Mouse (Mus musculus): ENCODE data around the gene Fbxl17.

Gene Fbxl17

DNA sequence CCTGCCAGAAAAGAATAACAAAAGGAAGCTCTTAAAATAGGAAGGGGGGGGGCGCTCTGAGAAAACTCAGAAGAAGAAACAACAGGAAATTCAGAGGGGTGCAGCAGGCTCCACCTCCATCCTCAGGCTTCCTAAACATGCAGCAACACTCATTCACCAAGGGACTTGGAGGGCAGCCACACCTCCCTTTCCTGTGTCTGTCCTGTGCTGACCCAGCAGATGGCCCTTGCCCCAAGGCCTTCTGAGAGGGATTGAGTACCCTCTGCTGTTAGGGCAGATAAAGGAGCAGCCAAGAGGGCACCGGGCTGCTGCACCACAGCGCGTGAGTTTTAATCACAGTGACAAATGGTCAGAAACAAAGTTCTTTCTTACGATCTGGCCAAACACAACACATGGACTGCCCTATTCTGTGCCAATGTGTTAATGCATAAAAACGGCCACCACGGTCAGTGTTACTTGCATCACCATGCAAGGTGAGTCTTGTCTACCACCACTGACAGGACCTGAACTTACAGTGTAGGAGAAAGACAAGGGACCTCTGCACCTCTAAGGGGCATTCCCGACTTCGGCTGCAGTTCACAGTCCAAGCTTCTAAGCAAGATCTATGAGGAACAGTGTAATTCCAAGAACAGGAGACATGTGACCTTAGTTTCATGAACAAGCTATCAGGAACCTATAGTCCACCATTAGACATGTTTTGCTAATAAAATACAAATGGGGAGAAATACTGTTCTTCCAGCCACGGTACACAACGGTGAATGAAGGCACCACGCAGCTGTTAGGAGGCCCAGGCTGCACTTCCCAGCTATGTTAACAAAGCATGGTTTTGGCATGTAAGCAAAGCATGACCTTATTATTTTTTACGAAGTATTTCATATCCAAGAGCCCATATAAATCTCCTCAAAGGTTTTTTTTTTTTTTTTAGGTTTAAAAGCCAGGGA, 96.8 kb downstream of the Fbxl17 start:
- DNase-seq = peak; percentile 70 to 73

DNA sequence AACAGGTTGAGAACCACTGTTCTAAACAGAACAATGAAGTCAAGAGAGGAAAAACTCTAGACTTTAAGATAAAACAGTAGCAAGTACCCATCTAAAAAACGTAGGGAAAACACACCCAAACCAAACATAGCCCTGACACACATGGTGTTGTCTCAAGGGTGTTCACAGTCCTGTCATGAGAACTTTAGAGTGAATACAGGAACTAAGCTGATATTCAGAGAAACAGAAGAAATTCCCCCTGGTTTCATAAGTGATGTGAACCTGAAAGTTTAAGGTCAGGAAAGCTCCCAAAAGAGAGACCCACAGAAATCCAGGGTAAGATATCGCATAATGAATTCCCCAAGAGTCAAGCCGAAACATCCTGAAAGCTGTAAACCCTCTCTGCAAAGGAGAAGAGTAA, 97.6 kb downstream of the Fbxl17 start:
- no peak for DNase-seq

DNA sequence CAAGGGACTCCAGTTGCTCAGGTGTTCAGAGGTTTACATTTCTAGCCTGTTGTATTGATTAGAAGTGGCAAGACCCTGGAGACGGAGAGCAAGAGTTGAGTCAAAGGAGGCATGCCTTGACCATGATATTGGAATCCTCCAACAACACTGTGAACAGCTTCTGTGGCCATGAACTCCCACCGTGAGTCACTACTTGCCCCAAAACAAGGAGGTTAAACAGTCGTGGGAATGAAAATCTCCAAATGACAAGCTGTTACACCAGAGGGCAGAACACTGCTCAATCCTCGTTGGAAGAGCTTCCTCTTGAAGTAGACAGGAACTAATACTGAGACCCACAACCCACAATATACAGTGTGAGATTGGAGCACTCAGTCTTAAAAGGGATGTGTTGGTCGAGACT, 99.2 kb downstream of the Fbxl17 start:
- DNase-seq = no peak

DNA sequence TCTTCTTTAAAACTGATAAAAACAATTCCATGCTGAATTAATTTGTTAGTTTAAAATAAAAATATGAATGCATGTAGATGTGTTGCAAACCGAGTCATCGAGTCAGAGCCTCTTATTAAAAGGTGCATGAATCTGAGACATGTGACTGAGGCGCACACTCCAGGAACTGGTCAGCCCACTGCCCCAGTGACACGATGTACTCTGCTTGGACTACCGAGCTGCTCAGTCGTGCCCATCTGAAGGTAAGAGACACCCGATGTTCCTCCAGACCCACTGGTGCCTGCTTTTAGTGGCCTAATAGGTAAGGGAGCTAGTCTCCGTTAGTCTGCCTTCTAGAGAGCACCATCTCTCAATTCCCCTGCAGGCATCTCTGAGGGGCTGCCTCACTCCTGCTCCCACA, 100.0 kb downstream of the Fbxl17 start:
- no peak for DNase-seq

DNA sequence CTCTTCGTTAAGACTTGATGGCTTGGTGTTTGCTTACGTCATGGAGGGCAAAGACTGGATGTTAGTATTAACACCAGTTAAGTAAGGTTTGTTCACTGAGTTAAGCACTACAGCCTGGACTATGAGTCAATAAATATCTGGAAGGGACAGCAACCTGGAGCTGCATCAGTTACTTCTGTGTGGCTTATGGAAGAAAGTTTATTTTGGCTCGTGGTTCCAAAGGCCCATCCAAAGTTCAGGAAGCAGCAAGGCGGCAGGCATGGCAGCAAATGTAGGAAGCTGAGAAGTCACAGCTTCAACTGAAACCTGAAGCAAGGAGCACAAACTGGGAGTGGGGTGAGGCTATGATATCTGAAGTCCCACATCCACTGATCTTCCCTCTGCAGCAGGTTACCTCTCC, 108.3 kb downstream of the Fbxl17 start:
- peak; percentile 48 to 52 for DNase-seq

- no peak for DNase-seq
Observed at GRCm38 (mm10) chr17:63390951-63391350, 108.9 kb downstream of the Fbxl17 start.

GRCm38 (mm10) chr17:63370977-63371376, 128.8 kb downstream of the Fbxl17 start:
- DNase-seq = no peak

DNA sequence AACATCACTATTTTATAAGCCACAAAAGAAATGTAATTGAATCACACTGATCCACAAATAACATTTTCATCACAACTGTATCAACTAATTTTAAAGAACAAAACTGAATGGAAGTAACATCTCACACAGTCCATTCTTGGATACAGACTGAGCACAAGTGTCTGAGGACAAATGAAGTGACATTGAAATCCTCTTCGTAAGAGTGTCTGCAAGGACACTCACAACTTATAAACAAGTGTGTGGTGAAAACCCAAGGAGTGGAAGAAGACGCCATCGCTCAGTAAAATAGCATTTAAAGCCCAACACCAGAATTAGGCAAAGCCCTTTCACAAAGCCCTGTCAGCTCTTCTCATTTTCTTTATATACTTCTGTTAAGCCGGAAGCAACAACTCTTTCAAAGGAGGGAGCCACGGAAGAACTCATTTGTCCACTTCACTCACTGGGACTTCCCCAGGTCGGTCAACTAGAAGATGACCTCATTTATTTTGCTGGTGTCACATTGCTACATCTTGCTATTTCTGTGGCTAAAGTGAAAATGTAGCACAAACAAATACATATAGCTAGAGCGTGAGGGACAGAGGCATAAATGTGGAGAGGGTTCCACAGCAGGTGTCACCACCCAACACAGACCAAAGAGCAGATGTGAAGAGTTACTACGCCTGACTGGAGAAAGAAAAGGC, 130.0 kb downstream of the Fbxl17 start:
- DNase-seq = no peak

DNA sequence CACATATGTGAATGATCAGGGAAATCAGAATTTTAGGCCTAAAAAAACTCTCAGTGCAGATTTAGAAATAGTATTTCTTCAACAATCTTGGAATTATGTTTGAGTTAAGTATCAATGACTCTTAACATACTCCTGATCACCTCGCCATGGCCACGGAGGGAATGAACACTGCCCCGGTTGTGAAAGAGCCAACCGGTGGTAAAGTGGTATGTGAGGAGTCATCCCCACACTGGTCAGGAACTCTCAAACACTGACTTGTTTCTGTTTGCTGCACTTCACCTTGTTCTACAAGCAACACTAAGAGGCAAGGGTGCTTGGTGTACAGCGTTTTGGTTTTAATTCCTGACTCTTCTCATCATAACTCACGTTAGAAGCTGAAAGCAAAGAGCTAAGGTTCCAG, 132.3 kb downstream of the Fbxl17 start:
- no peak for DNase-seq

DNA sequence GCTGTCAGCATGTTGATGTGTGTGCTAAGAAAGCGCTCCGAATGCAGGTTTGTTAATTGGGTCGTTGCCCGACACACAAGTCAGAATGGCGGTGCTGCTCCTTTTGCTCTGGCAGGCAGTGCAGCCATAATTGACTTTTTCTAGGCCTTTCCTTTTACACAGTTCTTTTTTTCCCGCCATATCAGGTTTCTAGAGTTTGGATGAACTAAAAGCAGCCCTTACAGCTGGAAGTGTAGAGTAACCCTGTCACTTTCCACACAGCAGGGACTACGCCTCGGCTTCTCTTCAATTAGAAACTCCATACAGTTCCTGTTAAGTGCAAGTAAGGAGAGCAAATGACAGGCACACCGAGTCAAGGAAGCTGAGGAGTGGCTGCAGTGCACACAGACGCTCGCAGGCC, 133.8 kb downstream of the Fbxl17 start:
- DNase-seq = no peak

- DNase-seq = no peak
Observed at GRCm38 (mm10) chr17:63364605-63365004, 135.2 kb downstream of the Fbxl17 start.

DNA sequence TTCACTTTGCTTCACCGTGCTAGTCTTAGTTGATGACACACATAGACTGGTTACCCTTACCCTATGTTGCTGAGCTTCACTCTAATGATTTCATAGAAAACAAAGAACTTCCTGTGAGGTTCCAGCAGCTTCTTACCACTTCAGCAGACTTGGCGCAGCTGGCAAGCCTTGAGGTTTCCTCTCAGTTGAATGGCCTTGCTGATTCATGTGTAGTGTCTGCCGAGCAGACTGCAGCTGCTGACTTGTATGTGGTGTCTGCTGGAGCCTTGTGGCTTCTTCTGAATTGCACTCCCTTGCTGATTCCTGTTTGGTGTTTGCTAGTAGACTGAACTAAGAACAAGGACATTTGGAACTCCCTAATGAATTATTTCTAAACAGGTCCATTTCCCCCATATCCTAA, 137.6 kb downstream of the Fbxl17 start:
- DNase-seq = no peak

GRCm38 (mm10) chr17:63361679-63362078, 138.1 kb downstream of the Fbxl17 start:
- DNase-seq = no peak

- no peak for DNase-seq
Observed at GRCm38 (mm10) chr17:63358837-63359236, 141.0 kb downstream of the Fbxl17 start.

DNA sequence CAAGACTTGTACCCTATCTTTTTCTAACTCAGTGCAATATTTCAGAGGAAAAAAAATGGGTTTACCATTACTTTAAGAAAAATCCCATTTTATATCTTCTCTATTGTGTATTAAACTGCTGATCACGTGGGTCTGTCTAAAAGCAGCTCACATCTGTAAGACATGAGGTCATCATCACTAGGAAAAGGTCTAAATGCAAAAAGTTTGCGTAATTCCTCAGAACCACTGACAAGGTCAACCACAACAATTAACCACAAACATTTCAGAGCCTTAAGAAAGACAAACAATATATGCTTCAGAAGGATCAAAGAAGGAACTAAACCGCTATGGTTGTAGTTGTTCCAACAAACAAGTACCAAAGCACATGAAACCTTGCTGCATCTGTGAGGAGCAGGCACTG, 143.6 kb downstream of the Fbxl17 start:
- DNase-seq = no peak

- no peak for DNase-seq
Observed at GRCm38 (mm10) chr17:63352634-63353195, 147.1 kb downstream of the Fbxl17 start.

DNA sequence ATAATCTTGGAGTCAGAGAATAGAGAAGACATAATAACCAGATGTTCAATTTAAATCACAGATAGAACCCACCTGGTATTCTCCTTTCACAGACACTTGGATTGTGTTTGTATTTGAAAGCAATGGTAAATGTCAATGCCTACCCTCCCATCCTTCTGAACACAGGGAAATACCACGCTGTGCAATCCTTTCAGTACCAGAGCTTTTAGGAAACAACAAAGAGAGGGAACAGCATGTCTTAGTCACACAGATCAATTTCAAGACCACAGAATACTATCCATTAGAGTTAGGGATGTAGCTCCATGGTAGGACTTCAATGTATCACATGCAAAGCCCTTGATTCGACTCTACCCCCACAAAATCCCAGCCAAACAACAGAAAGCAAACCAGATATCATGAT, 148.1 kb downstream of the Fbxl17 start:
- DNase-seq = no peak

DNA sequence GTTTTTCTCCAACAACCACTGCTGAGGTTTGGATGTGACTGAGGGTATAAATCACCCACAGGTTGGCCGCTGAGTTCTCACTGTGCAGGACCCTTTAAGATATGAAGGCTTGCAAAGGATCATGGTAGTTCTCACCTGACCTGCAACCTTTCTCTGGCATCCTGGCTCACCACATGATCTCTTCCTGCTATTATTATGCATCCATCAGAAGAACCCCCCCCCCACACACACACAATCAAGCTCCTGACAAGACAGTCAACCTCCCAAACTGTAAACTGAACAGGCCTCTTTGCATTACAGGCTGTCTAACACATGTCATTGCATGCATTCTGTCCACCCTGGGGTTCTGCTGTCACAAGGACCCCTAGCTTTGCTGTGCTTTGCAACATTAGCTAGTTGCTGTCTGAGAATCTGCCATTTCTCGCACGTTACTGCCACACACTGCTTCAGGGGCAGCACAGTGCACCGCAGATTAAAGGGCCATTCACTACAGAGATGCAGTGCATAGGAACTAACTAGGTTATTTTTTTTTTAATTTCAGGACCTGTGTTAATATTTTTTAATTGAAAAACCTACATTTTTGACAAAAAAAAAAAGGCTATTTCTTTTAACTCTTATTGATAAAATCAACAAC, 148.8 kb downstream of the Fbxl17 start:
- no peak for DNase-seq

- no peak for DNase-seq
Observed at GRCm38 (mm10) chr17:63344101-63344500, 155.7 kb downstream of the Fbxl17 start.

DNA sequence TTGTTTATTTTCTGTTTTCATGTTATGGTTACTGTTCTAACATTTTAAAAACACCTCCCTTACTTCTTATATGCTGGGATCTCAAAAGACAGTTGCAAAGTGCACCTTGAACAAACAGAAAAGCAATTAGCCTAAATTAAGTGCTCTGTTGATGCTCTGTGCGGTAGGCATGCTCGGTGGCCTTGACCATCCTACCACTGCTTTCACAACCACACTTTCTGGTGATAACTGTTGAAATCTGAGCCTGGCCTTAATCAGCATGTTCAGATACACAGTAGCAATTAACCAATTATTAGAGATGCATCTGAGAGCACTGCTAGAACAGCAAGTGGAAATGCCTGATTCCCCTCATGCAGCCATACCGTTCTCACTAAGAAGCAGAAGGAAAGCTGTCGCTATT, 156.7 kb downstream of the Fbxl17 start:
- no peak for DNase-seq

- no peak for DNase-seq
Observed at GRCm38 (mm10) chr17:63342440-63342839, 157.4 kb downstream of the Fbxl17 start.

DNA sequence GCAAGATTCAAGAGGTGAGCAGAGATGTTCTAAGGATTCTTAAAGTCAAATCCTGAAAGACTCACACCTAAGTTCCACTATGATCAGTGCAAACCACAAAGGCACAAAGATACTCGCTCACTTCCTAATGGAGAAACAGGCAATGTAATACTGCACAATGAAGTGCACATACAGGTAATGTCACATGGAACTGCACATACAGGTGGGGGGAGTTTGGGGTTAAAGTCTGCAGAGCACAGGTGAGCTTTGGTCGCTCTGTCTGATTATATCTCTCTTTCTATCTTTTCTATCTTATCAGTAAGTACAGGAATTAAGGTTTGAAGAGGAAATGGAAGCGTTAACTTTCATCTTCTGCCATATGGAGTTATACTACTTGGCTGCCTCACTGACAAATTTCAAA, 158.6 kb downstream of the Fbxl17 start:
- no peak for DNase-seq

- no peak for DNase-seq
Observed at GRCm38 (mm10) chr17:63328888-63329287, 170.9 kb downstream of the Fbxl17 start.

Data from kidney, postnatal 36 days (tissue).